Mouse (Mus musculus): ENCODE data around the gene Olfr1257. TPM values are rescaled to one million over a fixed set of nuclear protein-coding genes. Genes with fewer than 3 reads are reported as not detected.

Gene Olfr1257
- polyA plus RNA-seq (2012): not detected in 2 replicates

GRCm38 (mm10) chr2:89878137-89878536 lies at the start of gene Olfr1257:
Gene Olfr1257, plus strand, starts transcription at chr2:89878437.
- TF ChIP-seq GATA1 (IDR thresholded peaks at IDR 0.05; ENCODE audit: low read length): no peak

GRCm38 (mm10) chr2:89841455-89841854 lies 36.8 kb upstream of the Olfr1257 start, which contains the start of gene Olfr1256:
Gene Olfr1256, minus strand, starts transcription at chr2:89841555.
- TF ChIP-seq GATA1 (IDR thresholded peaks at IDR 0.05; ENCODE audit: low read length): no peak

- no peak for TF ChIP-seq GATA1 (IDR thresholded peaks at IDR 0.05; ENCODE audit: low read length)
Measured at GRCm38 (mm10) chr2:89848105-89848504, 30.1 kb upstream of the Olfr1257 start, which contains the start of gene Olfr48. Gene Olfr48, minus strand, starts transcription at chr2:89848205.

GRCm38 (mm10) chr2:89849230-89849629 lies 29.0 kb upstream of the Olfr1257 start:
- no peak for TF ChIP-seq GATA1 (IDR thresholded peaks at IDR 0.05; ENCODE audit: low read length)

- no peak for TF ChIP-seq GATA1 (IDR thresholded peaks at IDR 0.05; ENCODE audit: low read length)
Measured at GRCm38 (mm10) chr2:89927009-89927408, 48.8 kb downstream of the Olfr1257 start, which contains the start of gene Olfr1258. Gene Olfr1258, plus strand, starts transcription at chr2:89927309.

Other genes with a start within 250 kb of the Olfr1257 start
- gene Olfr1249, start 243.5 kb upstream of the Olfr1257 start, polyA plus RNA-seq (2012): not detected in 2 replicates
- gene Olfr1250, start 217.0 kb upstream of the Olfr1257 start, polyA plus RNA-seq (2012): not detected in 2 replicates
- not detected in 2 replicates for gene Olfr1251, start 206.5 kb upstream of the Olfr1257 start, polyA plus RNA-seq (2012)
- gene Olfr1252, start 153.4 kb upstream of the Olfr1257 start, polyA plus RNA-seq (2012): not detected in 2 replicates
- not detected in 2 replicates for gene Olfr1253, start 121.3 kb upstream of the Olfr1257 start, polyA plus RNA-seq (2012)
- gene Olfr1254, start 84.8 kb upstream of the Olfr1257 start, polyA plus RNA-seq (2012): not detected in 2 replicates
- not detected in 2 replicates for gene Olfr1255, start 66.4 kb upstream of the Olfr1257 start, polyA plus RNA-seq (2012)
- not detected in 2 replicates for gene Olfr1256, start 36.9 kb upstream of the Olfr1257 start, polyA plus RNA-seq (2012)
- gene Olfr48, start 30.2 kb upstream of the Olfr1257 start, polyA plus RNA-seq (2012): not detected in 2 replicates
- gene Olfr1258, start 48.9 kb downstream of the Olfr1257 start, polyA plus RNA-seq (2012): not detected in 2 replicates
- gene Olfr1259, start 70.2 kb downstream of the Olfr1257 start, polyA plus RNA-seq (2012): not detected in 2 replicates
- gene Olfr1260, start 95.9 kb downstream of the Olfr1257 start, polyA plus RNA-seq (2012): not detected in 2 replicates
- gene Olfr1261, start 112.8 kb downstream of the Olfr1257 start, polyA plus RNA-seq (2012): not detected in 2 replicates
- gene Olfr1262, start 121.7 kb downstream of the Olfr1257 start, polyA plus RNA-seq (2012): not detected in 2 replicates
- not detected in 2 replicates for gene Olfr1263, start 133.7 kb downstream of the Olfr1257 start, polyA plus RNA-seq (2012)
- gene Olfr1264, start 147.1 kb downstream of the Olfr1257 start, polyA plus RNA-seq (2012): not detected in 2 replicates
- gene Olfr1265, start 156.9 kb downstream of the Olfr1257 start, polyA plus RNA-seq (2012): not detected in 2 replicates
- gene Olfr140, start 185.2 kb downstream of the Olfr1257 start, polyA plus RNA-seq (2012): not detected in 2 replicates
- not detected in 2 replicates for gene Olfr1269, start 243.0 kb downstream of the Olfr1257 start, polyA plus RNA-seq (2012)